Mouse (Mus musculus): Measurements from ENCODE around the gene Klhl8.
A peak's percentile ranks its signal among the peaks of the same experiment; 100 is the strongest.

The Klhl8 gene

GRCm38 (mm10) chr5:103846609-103847008 lies 64.5 kb downstream of the Klhl8 start:
- no peak for DNase-seq (ENCODE audit: low read depth)

- no peak for DNase-seq (ENCODE audit: low read depth)
Observed at GRCm38 (mm10) chr5:103846154-103846551, 64.9 kb downstream of the Klhl8 start.

GRCm38 (mm10) chr5:103845418-103846153 lies 65.5 kb downstream of the Klhl8 start:
- no peak for DNase-seq (ENCODE audit: low read depth)

GRCm38 (mm10) chr5:103843938-103844337 lies 67.1 kb downstream of the Klhl8 start:
- DNase-seq (ENCODE audit: low read depth) = peak; percentile 73

- no peak for DNase-seq (ENCODE audit: low read depth)
Observed at GRCm38 (mm10) chr5:103839265-103839626, 71.8 kb downstream of the Klhl8 start.

GRCm38 (mm10) chr5:103838550-103839264 lies 72.4 kb downstream of the Klhl8 start:
- DNase-seq (ENCODE audit: low read depth) = peak; percentile 54

GRCm38 (mm10) chr5:103836148-103836784 lies 74.8 kb downstream of the Klhl8 start:
- no peak for DNase-seq (ENCODE audit: low read depth)

- DNase-seq (ENCODE audit: low read depth) = no peak
Observed at GRCm38 (mm10) chr5:103835471-103836147, 75.5 kb downstream of the Klhl8 start.

GRCm38 (mm10) chr5:103830886-103831285 lies 80.2 kb downstream of the Klhl8 start:
- DNase-seq (ENCODE audit: low read depth) = no peak

GRCm38 (mm10) chr5:103829158-103829557 lies 81.9 kb downstream of the Klhl8 start:
- DNase-seq (ENCODE audit: low read depth) = no peak

GRCm38 (mm10) chr5:103828729-103829128 lies 82.3 kb downstream of the Klhl8 start:
- DNase-seq (ENCODE audit: low read depth) = no peak

GRCm38 (mm10) chr5:103828304-103828703 lies 82.8 kb downstream of the Klhl8 start:
- DNase-seq (ENCODE audit: low read depth) = no peak

- DNase-seq (ENCODE audit: low read depth) = no peak
Observed at GRCm38 (mm10) chr5:103822949-103823348, 88.1 kb downstream of the Klhl8 start.

GRCm38 (mm10) chr5:103821500-103822298 lies 89.4 kb downstream of the Klhl8 start:
- no peak for DNase-seq (ENCODE audit: low read depth)

- no peak for DNase-seq (ENCODE audit: low read depth)
Observed at GRCm38 (mm10) chr5:103821062-103821461, 90.0 kb downstream of the Klhl8 start.

- no peak for DNase-seq (ENCODE audit: low read depth)
Observed at GRCm38 (mm10) chr5:103819674-103820073, 91.4 kb downstream of the Klhl8 start.

- no peak for DNase-seq (ENCODE audit: low read depth)
Observed at GRCm38 (mm10) chr5:103818602-103819001, 92.5 kb downstream of the Klhl8 start.

- DNase-seq (ENCODE audit: low read depth) = peak; percentile 88
Observed at GRCm38 (mm10) chr5:103817754-103818153, 93.3 kb downstream of the Klhl8 start.

GRCm38 (mm10) chr5:103816718-103817117 lies 94.3 kb downstream of the Klhl8 start:
- no peak for DNase-seq (ENCODE audit: low read depth)

- no peak for DNase-seq (ENCODE audit: low read depth)
Observed at GRCm38 (mm10) chr5:103815249-103815617, 95.8 kb downstream of the Klhl8 start.

GRCm38 (mm10) chr5:103814551-103815248 lies 96.4 kb downstream of the Klhl8 start:
- DNase-seq (ENCODE audit: low read depth) = no peak
